Mouse (Mus musculus) midbrain, embryonic 11.5 days (tissue): ENCODE data around the gene Polr1c. TPM values are rescaled to one million over a fixed set of nuclear protein-coding genes. Genes with fewer than 3 reads are reported as not detected.

Experiments
- ATAC-seq: fragments of 200-750 bp; cut with Nextera tagmentation; 2 replicates; pipeline ENCODE4 v1.8.0; 2017; ENCODE audit warnings: moderate TSS enrichment, moderate library complexity; ENCODE audit not compliant: low FRiP score
- DNase-seq: peaks from one replicate; pipeline ENCODE4 v3.0.0; 2015; ENCODE audit warnings: low spot score; ENCODE audit errors: missing footprints
- H3K27ac ChIP-seq: fragments of 300-500 bp; sonication (generic); 2 replicates; pipeline ENCODE4 v1.5.1; 2014; ENCODE audit warnings: low read depth, low read length
- H3K27me3 ChIP-seq: fragments of 300-500 bp; sonication (generic); 2 replicates; pipeline ENCODE4 v1.6.1; 2014; ENCODE audit warnings: mild to moderate bottlenecking, low read length, moderate library complexity, mixed read lengths; ENCODE audit not compliant: control insufficient read depth, insufficient read depth
- H3K36me3 ChIP-seq: fragments of 300-500 bp; sonication (generic); 2 replicates; pipeline ENCODE4 v1.6.1; 2014; ENCODE audit warnings: mild to moderate bottlenecking, low read length, moderate library complexity, mixed read lengths; ENCODE audit not compliant: control insufficient read depth, insufficient read depth
- H3K4me1 ChIP-seq: fragments of 300-500 bp; sonication (generic); 2 replicates; pipeline ENCODE4 v1.6.1; 2014; ENCODE audit warnings: low read length; ENCODE audit not compliant: control insufficient read depth, insufficient read depth
- H3K4me2 ChIP-seq: fragments of 300-500 bp; sonication (generic); 2 replicates; pipeline ENCODE4 v1.6.1; 2014; ENCODE audit warnings: mild to moderate bottlenecking, moderate library complexity
- H3K4me3 ChIP-seq: fragments of 300-500 bp; sonication (generic); 2 replicates; pipeline ENCODE4 v1.5.1; 2014; ENCODE audit warnings: low read depth, low read length
- H3K9ac ChIP-seq: fragments of 300-500 bp; sonication (generic); 2 replicates; pipeline ENCODE4 v1.6.1; 2014; ENCODE audit warnings: low read length
- H3K9me3 ChIP-seq: fragments of 300-500 bp; sonication (generic); 2 replicates; pipeline ENCODE4 v1.6.1; 2016; ENCODE audit warnings: low read length; ENCODE audit not compliant: control insufficient read depth
- WGBS: fragments of 180-500 bp; shearing (Covaris S2); extraction: QIAGEN DNeasy Blood & Tissue Kit; methylation state at CpG from one replicate; pipeline ENCODE4 v1.1.7; 2014; 5-methylcytosine and 5-hydroxymethylcytosine counted together
- polyA plus RNA-seq: library from polyadenylated mRNA; unstranded; fragments of >200 nt; fragmentation: Nextera tagmentation; extraction: Ambion mirVana; gene quantifications from 2 replicates; pipeline ENCODE4 v1.2.1, GENCODE M21; 2014

The Polr1c gene
- polyA plus RNA-seq, 1 experiment from 2014 or later: 108 TPM

DNA sequence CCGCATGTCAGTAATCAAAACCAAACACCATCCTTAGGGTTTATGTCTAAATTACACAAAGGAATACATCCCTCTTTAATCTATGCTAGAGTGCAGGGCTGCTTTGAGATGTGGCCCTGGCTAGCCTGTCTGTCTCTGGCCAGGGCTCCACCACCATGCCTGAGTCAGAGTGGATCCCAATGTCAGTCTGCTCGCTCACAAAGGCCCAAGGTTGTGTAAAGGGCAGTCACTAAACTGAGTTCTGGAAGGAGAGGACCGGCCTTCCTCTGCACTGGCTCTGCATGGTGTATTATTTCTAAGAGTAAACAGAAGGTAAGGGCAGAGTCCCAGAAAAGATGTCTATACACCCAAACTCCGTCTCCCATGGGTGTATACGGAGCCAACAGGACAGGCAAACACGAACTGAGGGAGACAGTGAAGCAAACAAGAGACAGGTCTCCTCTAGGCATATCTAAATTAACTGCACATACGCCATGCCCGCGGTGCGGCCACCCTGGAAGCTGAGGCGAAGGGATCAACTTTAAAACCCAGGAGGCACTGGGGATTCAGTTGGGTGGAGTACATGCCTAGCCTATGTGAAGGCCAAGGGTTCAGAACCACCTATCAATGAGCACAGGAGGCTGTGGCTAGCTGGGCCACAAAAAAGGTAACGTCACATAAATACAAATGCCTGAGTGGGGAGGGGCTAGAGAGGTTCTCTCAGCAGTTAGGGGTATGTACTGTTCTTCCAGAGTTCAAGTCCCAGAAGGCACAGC, 30.3 kb upstream of the Polr1c start:
- Histone ChIP-seq H3K4me1 (peaks cover 10% of the 10 kb centered on the region; the same call in 1 of the 2 replicates), H3K4me3 (no peak overlapping the region), H3K36me3 (peaks cover 9% of the 10 kb centered on the region; the same call in 1 of the 2 replicates), H3K27ac (no peak overlapping the region), H3K4me2 (no peak overlapping the region), H3K9me3 (no peaks in the 10 kb centered on the region), H3K9ac (no peak overlapping the region), H3K27me3 (no peaks in the 10 kb centered on the region)
- ATAC-seq: no peak
- DNase-seq: no peak
- WGBS: 88% methylated on average over 12 of the region's 12 CpGs

DNA sequence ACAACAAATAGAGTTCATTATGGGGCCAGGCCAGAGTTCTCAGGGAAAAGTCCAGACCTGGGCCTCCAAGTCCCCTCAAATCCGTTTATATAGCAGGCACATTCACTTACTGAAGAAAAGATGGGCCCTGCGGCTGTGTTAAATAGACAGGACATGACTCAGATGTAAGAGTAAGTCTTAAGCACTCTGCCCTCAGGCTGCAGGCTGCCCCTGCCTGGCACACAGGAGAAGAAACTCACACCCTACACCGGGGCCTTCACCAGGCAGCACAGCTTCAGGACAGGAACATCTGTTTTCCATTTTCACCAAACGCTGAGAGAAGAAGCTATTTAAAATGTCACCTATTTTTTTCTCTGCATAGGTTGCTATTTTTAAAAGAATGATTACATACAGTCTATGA, 29.7 kb upstream of the Polr1c start:
- H3K4me2 ChIP-seq: no peak overlapping the region
- no peak overlapping the region for H3K9ac ChIP-seq
- ATAC-seq (no peak), DNase-seq (no peak)
- H3K27ac ChIP-seq: no peak overlapping the region
- 78% methylated on average over 4 of the region's 4 CpGs for WGBS
- peaks cover 8% of the 10 kb centered on the region; the same call in 1 of the 2 replicates for H3K4me1 ChIP-seq
- no peak overlapping the region for H3K4me3 ChIP-seq
- H3K27me3 ChIP-seq: no peaks in the 10 kb centered on the region
- peaks cover 9% of the 10 kb centered on the region; the same call in 1 of the 2 replicates for H3K36me3 ChIP-seq
- no peaks in the 10 kb centered on the region for H3K9me3 ChIP-seq

DNA sequence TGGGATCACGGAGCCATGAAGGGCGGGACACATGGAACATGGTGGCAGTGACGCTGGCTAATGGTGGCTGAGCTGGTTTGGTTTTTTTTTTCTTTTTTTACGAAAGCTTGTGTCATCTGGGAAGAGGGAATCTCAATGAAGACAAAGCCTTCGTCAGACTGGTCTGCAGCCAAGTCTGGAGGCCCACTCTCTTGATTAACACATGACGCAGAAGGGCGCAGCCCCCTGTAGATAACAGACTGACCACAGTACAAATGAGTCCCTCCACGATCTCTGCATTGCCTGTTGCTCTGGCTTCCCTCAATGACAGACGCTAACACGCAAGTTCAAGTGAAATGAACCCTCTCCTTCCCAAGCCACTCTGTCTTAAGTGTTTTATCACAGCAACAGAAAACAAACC, 27.7 kb upstream of the Polr1c start:
- ATAC-seq (no peak), DNase-seq (no peak)
- Histone ChIP-seq H3K4me1 (no peaks in the 10 kb centered on the region), H3K4me2 (no peak overlapping the region), H3K4me3 (no peak overlapping the region), H3K27me3 (no peaks in the 10 kb centered on the region), H3K36me3 (peaks cover 14% of the 10 kb centered on the region), H3K27ac (no peak overlapping the region), H3K9ac (no peak overlapping the region), H3K9me3 (no peaks in the 10 kb centered on the region)
- 93% methylated on average over 10 of the region's 10 CpGs for WGBS

DNA sequence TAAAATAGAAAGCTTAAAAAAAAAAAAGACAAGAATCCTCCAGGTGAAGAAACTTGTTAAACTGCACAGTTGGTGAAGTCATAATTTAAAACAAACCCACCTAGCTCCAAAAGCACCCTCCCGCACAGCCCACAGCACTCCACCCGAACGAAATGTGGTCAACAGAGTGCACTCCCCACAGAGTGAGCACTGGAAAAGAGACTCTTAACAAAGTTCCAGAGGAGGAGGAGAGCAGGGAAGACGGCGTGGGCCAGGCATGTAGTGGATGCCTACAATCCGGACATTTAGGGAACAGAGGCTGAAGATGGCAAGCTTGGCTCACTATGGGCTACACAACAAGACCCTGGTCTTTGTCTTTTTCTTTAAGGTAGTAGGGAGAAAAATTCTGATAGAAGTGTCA, 27.2 kb upstream of the Polr1c start:
- ATAC-seq (no peak), DNase-seq (no peak)
- WGBS: 84% methylated on average over 6 of the region's 6 CpGs
- no peaks in the 10 kb centered on the region for H3K4me1 ChIP-seq
- no peak overlapping the region for H3K4me3 ChIP-seq
- no peak overlapping the region for H3K27ac ChIP-seq
- peaks cover 14% of the 10 kb centered on the region for H3K36me3 ChIP-seq
- no peaks in the 10 kb centered on the region for H3K9me3 ChIP-seq
- no peak overlapping the region for H3K9ac ChIP-seq
- H3K27me3 ChIP-seq: no peaks in the 10 kb centered on the region
- H3K4me2 ChIP-seq: no peak overlapping the region

DNA sequence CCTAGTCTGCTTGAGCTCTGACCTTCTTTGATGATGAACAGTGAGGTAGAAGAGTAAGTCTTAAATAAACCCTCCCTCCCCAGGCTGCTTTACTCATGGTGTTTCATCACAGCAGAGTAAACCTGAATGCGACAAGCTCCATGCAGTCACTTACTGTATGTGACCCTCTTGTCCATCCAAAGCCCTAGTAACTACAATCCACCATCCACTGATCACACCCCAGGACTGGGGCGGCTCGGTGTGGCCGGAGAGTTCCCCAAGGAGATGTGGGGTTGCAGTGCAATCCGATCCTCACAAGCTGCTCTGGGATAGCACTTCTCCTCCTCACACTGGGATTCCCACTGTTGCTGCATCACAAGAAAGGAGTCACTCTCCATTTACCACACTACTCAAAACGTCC, 26.6 kb upstream of the Polr1c start:
- no peak overlapping the region for H3K4me2 ChIP-seq
- DNase-seq (no peak), ATAC-seq (no peak)
- no peak overlapping the region for H3K4me3 ChIP-seq
- WGBS: 78% methylated on average over 6 of the region's 6 CpGs
- no peak overlapping the region for H3K9ac ChIP-seq
- peaks cover 15% of the 10 kb centered on the region for H3K36me3 ChIP-seq
- no peaks in the 10 kb centered on the region for H3K27me3 ChIP-seq
- no peaks in the 10 kb centered on the region for H3K4me1 ChIP-seq
- H3K27ac ChIP-seq: no peak overlapping the region
- H3K9me3 ChIP-seq: no peaks in the 10 kb centered on the region

DNA sequence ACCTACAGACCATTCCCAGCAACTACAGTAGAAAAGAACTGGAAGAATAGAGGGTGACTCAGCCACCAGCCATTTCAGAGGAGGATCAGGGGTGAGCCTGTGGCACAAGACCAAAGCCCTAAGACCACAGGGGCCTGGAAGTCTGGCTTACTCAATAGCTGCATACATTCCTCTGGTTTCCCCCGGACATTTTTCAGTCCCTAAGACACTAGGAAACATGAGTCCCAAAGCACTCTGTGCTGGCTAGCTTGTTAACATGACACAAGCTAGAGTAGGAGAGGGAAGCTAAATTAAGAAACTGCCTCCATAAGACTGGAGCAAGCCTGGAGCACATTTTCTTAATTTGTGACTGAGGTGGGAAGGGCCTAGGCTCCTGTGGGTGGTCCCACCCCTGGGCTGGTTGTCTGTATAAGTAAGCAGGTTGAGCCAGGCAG, 26.0 kb upstream of the Polr1c start:
- no peak overlapping the region for H3K27ac ChIP-seq
- 76% methylated on average over 1 of the region's 1 CpGs for WGBS
- H3K9me3 ChIP-seq: no peaks in the 10 kb centered on the region
- H3K27me3 ChIP-seq: no peaks in the 10 kb centered on the region
- H3K36me3 ChIP-seq: peaks cover 16% of the 10 kb centered on the region
- no peak overlapping the region for H3K4me2 ChIP-seq
- no peak for ATAC-seq
- H3K9ac ChIP-seq: no peak overlapping the region
- no peak overlapping the region for H3K4me3 ChIP-seq
- H3K4me1 ChIP-seq: no peaks in the 10 kb centered on the region
- DNase-seq: no peak

DNA sequence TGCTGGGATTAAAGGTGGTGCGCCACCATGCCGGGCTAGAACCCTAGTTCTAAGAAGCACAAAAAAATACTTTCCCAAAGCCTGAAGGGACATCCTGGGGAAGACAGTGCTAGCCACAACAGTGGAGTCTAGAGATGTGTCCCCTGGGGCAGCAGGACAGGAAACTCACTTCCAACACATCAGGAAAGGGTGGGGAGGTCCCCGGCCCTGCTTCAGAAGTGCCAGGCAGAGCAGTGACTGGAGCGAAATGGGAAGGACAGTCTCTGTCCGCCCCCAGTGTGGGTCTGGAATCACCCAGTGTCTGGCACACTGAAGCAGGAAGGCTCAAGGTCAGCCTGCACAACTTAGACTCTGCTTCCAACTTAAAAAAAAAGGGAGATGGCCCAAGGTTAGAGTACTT, 24.8 kb upstream of the Polr1c start:
- WGBS: 93% methylated on average over 5 of the region's 5 CpGs
- Histone ChIP-seq H3K27me3 (no peaks in the 10 kb centered on the region), H3K9me3 (no peaks in the 10 kb centered on the region), H3K4me1 (no peaks in the 10 kb centered on the region), H3K4me3 (no peak overlapping the region), H3K9ac (no peak overlapping the region), H3K27ac (no peak overlapping the region), H3K36me3 (peaks cover 12% of the 10 kb centered on the region), H3K4me2 (no peak overlapping the region)
- ATAC-seq: no peak
- DNase-seq: no peak

DNA sequence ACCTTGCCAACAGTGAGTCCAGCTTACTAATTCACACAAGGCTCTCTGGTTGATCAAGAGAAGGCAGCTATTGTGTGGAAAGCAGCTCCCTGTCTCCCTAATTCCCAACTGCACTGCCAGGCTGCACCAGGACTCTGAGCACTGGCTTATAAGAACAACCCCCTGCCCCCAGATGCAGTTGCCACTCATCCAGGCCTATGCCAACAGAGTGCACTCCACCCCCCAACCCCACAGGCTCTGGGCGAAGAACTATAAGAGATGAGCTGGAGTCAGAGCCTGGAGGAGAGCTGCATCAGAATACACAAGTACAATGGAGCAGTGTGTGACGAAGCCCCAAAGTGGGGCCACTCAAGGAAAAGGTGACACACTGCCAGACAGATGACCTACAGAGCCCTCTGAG, 24.2 kb upstream of the Polr1c start:
- WGBS: 94% methylated on average over 2 of the region's 2 CpGs
- Histone ChIP-seq H3K27me3 (no peaks in the 10 kb centered on the region), H3K4me3 (no peak overlapping the region), H3K4me1 (no peaks in the 10 kb centered on the region), H3K9ac (no peak overlapping the region), H3K4me2 (no peak overlapping the region), H3K9me3 (no peaks in the 10 kb centered on the region), H3K36me3 (peaks cover 7% of the 10 kb centered on the region), H3K27ac (no peak overlapping the region)
- DNase-seq: no peak
- no peak for ATAC-seq

DNA sequence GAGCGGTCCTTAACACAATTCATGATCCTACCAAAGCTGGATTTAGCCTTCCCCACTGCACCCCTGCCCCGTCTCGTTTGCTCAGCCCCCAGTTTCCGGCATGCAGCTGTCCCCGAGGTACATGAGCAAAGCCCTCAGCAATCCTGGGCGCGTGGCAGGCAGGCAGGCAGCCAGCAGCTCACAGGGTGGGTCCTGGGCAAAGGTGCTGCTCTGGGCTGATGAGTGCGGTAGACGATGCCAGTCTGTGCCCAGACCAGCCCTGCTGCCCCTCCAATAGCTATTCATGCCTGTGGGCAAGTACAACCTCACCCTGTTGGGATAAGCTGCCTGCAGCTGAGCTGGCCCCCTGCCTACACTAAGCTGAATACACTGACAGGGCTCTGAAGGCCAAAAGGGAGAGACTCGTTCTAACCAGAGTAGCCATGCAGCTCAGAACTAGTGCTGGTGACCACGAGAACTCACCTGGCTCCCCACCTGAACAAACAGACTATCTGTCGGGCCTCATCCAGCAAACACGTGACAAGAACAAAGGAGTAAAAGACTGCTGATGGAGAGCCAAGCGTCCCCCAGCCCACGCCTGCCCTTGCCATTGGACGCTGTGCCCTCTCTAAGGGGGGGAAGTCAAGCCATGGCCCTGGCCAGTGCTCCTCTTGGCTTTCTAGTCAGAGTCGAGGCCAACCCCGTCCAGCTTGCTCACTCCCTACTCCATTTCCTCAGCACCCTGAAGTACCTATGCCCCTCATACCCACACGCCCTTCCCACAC, 22.1 kb upstream of the Polr1c start:
- no peaks in the 10 kb centered on the region for H3K27me3 ChIP-seq
- peaks cover 7% of the 10 kb centered on the region for H3K36me3 ChIP-seq
- no peak overlapping the region for H3K4me3 ChIP-seq
- no peak for ATAC-seq
- H3K9ac ChIP-seq: no peak overlapping the region
- WGBS: 91% methylated on average over 19 of the region's 19 CpGs
- no peaks in the 10 kb centered on the region for H3K9me3 ChIP-seq
- no peak overlapping the region for H3K27ac ChIP-seq
- no peaks in the 10 kb centered on the region for H3K4me1 ChIP-seq
- no peak overlapping the region for H3K4me2 ChIP-seq
- DNase-seq: no peak
